Mouse (Mus musculus): Measurements from ENCODE around the gene Hrh2. TPM values are rescaled to one million over a fixed set of nuclear protein-coding genes. Genes with fewer than 3 reads are reported as not detected.

The Hrh2 gene
- polyA plus RNA-seq, 1 experiment from 2014 or later, result 0.28 TPM

DNA sequence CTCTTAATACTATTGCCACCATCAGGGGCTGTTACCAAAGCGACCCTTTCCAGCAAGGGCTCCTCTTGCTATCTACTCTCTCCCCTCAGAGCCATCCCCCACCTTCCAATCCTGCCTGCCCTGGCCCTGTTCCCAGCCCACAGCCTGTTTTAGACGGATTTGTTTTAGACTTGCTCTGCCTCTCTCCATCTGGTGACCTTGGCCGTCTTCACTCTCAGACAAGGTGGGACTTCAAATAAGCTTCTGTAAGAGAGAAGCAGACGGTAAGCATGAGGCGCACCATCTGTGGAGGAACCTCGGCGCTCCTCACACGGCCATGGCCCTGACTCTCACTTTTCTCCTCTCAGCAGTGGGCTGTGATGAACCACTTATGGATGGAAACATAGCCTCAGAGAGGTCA, 10.5 kb downstream of the Hrh2 start:
- 62% methylated on average over 8 of the region's 8 CpGs for WGBS
- H3K27ac ChIP-seq (ENCODE audit: low read length), result no peak overlapping the region
- H3K4me1 ChIP-seq (ENCODE audit: control insufficient read depth, insufficient read depth, low read length), result no peaks in the 10 kb centered on the region
- no peaks in the 10 kb centered on the region for H3K9me3 ChIP-seq (replicated peaks; ENCODE audit: control insufficient read depth, low read length)
- no peak overlapping the region for H3K4me2 ChIP-seq (ENCODE audit: low read depth, low read length)
- H3K36me3 ChIP-seq (ENCODE audit: control insufficient read depth, insufficient read depth, low read length), result no peaks in the 10 kb centered on the region
- no peak overlapping the region for H3K9ac ChIP-seq (ENCODE audit: low read length)
- ATAC-seq (ENCODE audit: insufficient read depth, low FRiP score), result no peak
- H3K27me3 ChIP-seq (ENCODE audit: control insufficient read depth, insufficient read depth, low read length), result no peaks in the 10 kb centered on the region
- no peak overlapping the region for H3K4me3 ChIP-seq (replicated peaks; ENCODE audit: low read length)

DNA sequence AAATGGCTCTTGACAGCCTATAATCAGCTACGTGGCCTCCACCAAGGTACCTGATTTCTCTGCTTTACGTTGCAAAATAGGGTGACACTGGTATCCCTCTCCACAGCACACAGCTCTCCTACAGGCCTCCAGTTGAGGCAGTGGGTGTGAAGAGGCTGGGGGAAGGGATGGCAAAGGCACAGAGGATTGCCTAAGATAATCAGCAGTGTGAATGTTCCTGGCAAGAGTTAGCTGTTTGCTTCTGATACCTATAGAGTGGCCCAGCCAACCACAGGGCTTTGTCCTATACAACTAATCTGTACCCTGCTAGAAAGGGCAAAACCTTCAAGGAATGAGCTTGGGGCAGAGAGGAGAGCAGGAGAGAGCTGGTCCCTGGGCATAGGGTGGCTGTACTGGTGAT, 11.5 kb downstream of the Hrh2 start:
- H3K4me3 ChIP-seq (replicated peaks; ENCODE audit: low read length), result no peak overlapping the region
- no peaks in the 10 kb centered on the region for H3K4me1 ChIP-seq (ENCODE audit: control insufficient read depth, insufficient read depth, low read length)
- no peak overlapping the region for H3K9ac ChIP-seq (ENCODE audit: low read length)
- H3K4me2 ChIP-seq (ENCODE audit: low read depth, low read length), result no peak overlapping the region
- H3K9me3 ChIP-seq (replicated peaks; ENCODE audit: control insufficient read depth, low read length), result no peaks in the 10 kb centered on the region
- ATAC-seq (ENCODE audit: insufficient read depth, low FRiP score), result no peak
- no peaks in the 10 kb centered on the region for H3K27me3 ChIP-seq (ENCODE audit: control insufficient read depth, insufficient read depth, low read length)
- H3K27ac ChIP-seq (ENCODE audit: low read length), result no peak overlapping the region
- 72% methylated on average over 2 of the region's 2 CpGs for WGBS
- no peaks in the 10 kb centered on the region for H3K36me3 ChIP-seq (ENCODE audit: control insufficient read depth, insufficient read depth, low read length)

DNA sequence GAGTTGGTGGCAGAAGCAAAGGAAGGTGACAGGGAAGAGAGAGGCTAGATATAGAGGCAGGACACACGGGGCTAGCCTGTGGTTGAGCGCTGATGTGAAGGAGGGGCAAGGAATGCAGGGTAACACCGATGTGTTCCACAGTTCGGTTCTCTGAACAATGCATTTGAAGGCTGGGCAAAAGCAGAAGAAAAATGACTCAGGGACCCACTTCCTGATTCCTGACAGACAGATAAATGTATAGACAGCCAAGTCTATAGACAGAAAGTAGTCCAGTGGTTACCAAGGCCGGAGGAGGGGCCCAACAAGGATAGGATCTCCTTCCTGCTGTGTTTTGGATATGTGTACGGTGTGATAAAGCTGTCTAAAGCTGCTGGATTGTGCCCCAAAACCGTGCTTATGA, 13.3 kb downstream of the Hrh2 start:
- no peaks in the 10 kb centered on the region for H3K36me3 ChIP-seq (ENCODE audit: control insufficient read depth, insufficient read depth, low read length)
- no peak for ATAC-seq (ENCODE audit: insufficient read depth, low FRiP score)
- no peaks in the 10 kb centered on the region for H3K4me1 ChIP-seq (ENCODE audit: control insufficient read depth, insufficient read depth, low read length)
- no peak overlapping the region for H3K9ac ChIP-seq (ENCODE audit: low read length)
- WGBS, result 75% methylated on average over 7 of the region's 7 CpGs
- no peak overlapping the region for H3K4me3 ChIP-seq (replicated peaks; ENCODE audit: low read length)
- no peaks in the 10 kb centered on the region for H3K27me3 ChIP-seq (ENCODE audit: control insufficient read depth, insufficient read depth, low read length)
- no peak overlapping the region for H3K27ac ChIP-seq (ENCODE audit: low read length)
- H3K9me3 ChIP-seq (replicated peaks; ENCODE audit: control insufficient read depth, low read length), result no peaks in the 10 kb centered on the region
- H3K4me2 ChIP-seq (ENCODE audit: low read depth, low read length), result no peak overlapping the region

DNA sequence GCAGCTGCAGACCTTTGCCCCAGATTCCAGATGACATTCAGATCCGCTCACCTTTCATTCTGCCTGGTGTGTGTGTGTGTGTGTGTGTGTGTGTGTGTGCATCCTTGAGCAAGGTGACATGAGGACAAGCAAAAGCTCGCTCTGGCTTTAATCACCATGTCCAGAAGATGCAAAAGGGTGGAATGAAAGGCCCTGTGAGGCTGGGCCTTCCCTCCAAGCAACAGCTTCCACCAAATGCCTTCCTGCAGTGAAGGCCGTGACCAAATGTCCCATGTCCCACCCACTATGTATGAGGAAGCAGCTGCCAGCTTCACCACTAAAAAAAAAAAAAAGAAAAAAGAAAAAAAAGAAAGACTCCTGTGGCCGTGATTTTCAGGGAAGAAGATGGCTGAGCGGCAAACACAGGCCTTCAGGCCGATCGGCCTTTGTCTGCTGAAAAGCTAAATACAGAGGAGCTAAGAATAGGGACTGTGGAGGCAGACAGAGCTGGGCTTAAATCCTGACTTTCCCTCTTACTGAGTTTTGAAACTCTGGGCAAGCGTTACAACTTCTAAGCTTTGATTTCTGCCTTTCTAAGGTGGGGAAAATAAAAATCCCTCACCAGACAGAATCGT, 14.3 kb downstream of the Hrh2 start:
- no peaks in the 10 kb centered on the region for H3K4me1 ChIP-seq (ENCODE audit: control insufficient read depth, insufficient read depth, low read length)
- no peaks in the 10 kb centered on the region for H3K36me3 ChIP-seq (ENCODE audit: control insufficient read depth, insufficient read depth, low read length)
- 69% methylated on average over 9 of the region's 9 CpGs for WGBS
- no peak overlapping the region for H3K4me3 ChIP-seq (replicated peaks; ENCODE audit: low read length)
- no peak overlapping the region for H3K9ac ChIP-seq (ENCODE audit: low read length)
- no peaks in the 10 kb centered on the region for H3K9me3 ChIP-seq (replicated peaks; ENCODE audit: control insufficient read depth, low read length)
- H3K27ac ChIP-seq (ENCODE audit: low read length), result no peak overlapping the region
- no peaks in the 10 kb centered on the region for H3K27me3 ChIP-seq (ENCODE audit: control insufficient read depth, insufficient read depth, low read length)
- H3K4me2 ChIP-seq (ENCODE audit: low read depth, low read length), result no peak overlapping the region
- no peak for ATAC-seq (ENCODE audit: insufficient read depth, low FRiP score)

DNA sequence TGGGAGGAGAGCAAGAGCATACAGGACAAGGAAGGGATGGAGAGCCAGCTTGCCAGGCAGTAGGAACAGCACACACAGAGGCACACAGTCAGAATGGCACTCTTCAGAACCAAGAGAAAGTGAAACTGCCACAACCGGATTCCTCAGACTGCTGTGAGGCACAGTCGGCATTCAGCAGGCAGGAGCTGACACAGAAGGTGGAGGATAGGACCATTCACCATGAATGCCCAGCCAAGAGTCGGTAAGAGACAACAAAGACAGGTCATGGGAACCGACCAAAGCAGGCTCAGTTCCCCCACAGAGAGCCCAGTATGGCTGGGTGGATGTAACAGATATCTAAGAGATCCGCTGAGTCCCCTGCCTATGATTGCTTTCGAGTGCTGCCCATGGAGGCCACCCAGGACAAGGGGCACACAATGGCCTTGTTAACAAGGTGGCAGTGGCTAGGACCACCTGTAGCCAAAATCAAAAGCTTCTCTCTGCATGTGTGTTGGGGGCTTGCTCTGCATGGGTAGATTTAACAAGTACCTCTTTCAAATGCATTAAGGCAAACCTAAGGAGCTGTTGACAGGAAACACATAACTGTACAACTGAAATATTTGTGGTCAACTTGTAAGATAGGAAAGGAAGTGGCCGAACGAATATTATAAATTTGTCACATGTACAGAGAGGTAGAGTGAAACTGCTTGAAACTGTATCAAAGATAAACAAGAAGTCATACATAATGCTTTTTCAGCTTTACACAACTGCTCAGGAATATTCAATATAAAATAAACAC, 17.7 kb downstream of the Hrh2 start:
- no peak for ATAC-seq (ENCODE audit: insufficient read depth, low FRiP score)
- Histone ChIP-seq H3K4me1 (ENCODE audit: control insufficient read depth, insufficient read depth, low read length) (no peaks in the 10 kb centered on the region), H3K9me3 (replicated peaks; ENCODE audit: control insufficient read depth, low read length) (no peaks in the 10 kb centered on the region), H3K27ac (ENCODE audit: low read length) (no peak overlapping the region), H3K4me2 (ENCODE audit: low read depth, low read length) (no peak overlapping the region), H3K36me3 (ENCODE audit: control insufficient read depth, insufficient read depth, low read length) (no peaks in the 10 kb centered on the region), H3K4me3 (replicated peaks; ENCODE audit: low read length) (no peak overlapping the region), H3K9ac (ENCODE audit: low read length) (no peak overlapping the region), H3K27me3 (ENCODE audit: control insufficient read depth, insufficient read depth, low read length) (no peaks in the 10 kb centered on the region)
- WGBS, result 57% methylated on average over 8 of the region's 8 CpGs

DNA sequence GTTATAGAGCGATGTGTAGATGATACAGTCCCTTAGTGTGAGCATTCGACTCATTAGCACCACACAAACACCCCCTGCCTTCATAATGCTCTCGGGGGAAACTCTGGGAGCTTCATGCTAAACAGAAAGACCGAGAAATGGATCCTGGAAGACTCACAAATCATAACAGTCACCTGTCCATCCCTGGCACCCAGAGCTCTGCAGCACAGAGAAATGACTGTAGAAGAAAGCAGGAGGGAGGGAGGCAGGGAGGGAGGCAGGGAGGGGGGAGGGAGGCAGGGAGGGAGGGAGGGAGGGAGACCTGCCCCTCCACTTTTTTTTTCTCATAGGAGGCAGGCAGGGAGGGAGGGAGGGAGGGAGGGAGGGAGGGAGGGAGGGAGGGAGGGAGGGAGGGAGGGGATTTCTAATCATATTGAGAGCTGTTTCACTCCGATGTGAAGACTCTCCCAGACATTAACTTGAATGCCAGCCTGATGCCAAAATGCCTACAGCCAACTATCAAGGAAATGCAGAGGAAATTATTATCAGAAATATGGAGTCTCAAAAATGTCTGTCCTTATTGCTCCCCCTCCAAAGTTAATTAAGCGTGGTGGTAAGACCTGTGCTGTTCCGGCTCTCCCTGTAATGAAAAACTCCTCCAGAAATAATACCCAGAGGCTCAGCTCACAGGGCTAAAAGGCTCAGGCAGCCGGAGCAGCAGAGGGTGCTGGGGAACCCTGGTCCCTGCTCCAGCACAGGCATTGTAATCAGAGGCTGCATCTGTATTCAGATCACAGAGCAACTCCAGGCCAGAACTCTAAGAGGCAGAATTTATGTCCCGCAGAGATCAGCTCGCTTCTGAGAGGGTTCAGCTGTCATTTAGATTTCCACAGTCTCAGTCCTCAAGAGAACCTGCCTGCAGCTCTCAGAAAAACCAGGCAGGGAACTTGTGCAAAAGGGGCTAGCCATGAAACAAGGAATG, 19.9 kb downstream of the Hrh2 start:
- no peak for ATAC-seq (ENCODE audit: insufficient read depth, low FRiP score)
- Histone ChIP-seq H3K27ac (ENCODE audit: low read length) (no peak overlapping the region), H3K27me3 (ENCODE audit: control insufficient read depth, insufficient read depth, low read length) (no peaks in the 10 kb centered on the region), H3K4me3 (replicated peaks; ENCODE audit: low read length) (no peak overlapping the region), H3K9ac (ENCODE audit: low read length) (no peak overlapping the region), H3K36me3 (ENCODE audit: control insufficient read depth, insufficient read depth, low read length) (no peaks in the 10 kb centered on the region), H3K9me3 (replicated peaks; ENCODE audit: control insufficient read depth, low read length) (no peaks in the 10 kb centered on the region), H3K4me2 (ENCODE audit: low read depth, low read length) (no peak overlapping the region), H3K4me1 (ENCODE audit: control insufficient read depth, insufficient read depth, low read length) (no peaks in the 10 kb centered on the region)
- 45% methylated on average over 10 of the region's 10 CpGs for WGBS

DNA sequence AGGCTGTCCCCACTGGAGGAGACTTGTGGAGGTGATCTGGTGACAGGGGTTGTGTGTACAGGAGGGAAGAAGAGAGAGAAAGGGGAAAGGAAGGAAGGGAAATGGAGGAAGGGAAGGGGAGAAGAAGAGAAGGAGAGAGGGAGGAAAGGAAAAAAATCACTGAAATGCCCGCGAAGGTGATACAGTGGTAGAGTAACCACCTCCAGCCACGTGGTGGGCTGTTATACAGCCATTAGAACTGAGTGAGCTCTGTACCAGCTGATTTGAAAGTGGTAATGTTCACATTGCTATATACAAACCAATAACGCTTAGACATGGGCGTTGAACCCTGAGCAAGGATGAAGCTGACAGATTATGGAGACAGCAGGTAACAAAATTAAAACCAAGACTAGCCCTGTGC, 20.6 kb downstream of the Hrh2 start:
- H3K27ac ChIP-seq (ENCODE audit: low read length), result no peak overlapping the region
- H3K9ac ChIP-seq (ENCODE audit: low read length), result no peak overlapping the region
- no peak for ATAC-seq (ENCODE audit: insufficient read depth, low FRiP score)
- no peaks in the 10 kb centered on the region for H3K27me3 ChIP-seq (ENCODE audit: control insufficient read depth, insufficient read depth, low read length)
- 59% methylated on average over 5 of the region's 5 CpGs for WGBS
- no peaks in the 10 kb centered on the region for H3K9me3 ChIP-seq (replicated peaks; ENCODE audit: control insufficient read depth, low read length)
- no peak overlapping the region for H3K4me3 ChIP-seq (replicated peaks; ENCODE audit: low read length)
- no peaks in the 10 kb centered on the region for H3K36me3 ChIP-seq (ENCODE audit: control insufficient read depth, insufficient read depth, low read length)
- no peak overlapping the region for H3K4me2 ChIP-seq (ENCODE audit: low read depth, low read length)
- no peaks in the 10 kb centered on the region for H3K4me1 ChIP-seq (ENCODE audit: control insufficient read depth, insufficient read depth, low read length)

DNA sequence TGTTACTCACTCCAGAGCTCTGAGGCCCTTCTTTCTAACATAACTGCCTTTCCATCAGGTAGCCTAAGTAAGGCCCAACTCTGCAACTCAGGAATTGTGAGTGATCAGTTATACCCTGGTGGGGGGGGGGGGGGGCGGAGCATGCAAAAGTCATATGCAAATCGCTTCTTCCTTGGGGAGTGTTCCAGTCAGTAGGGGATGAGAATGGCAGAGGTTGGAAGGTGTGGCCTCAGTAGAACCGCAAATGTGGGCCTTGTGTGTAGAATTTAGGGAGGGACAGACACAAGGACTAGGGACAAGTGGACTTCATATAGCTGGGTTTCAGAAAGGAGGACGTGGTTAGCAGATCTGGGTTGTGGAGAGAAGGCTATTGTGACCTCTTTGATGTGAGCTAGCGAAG, 23.3 kb downstream of the Hrh2 start:
- Histone ChIP-seq H3K4me1 (ENCODE audit: control insufficient read depth, insufficient read depth, low read length) (no peaks in the 10 kb centered on the region), H3K36me3 (ENCODE audit: control insufficient read depth, insufficient read depth, low read length) (no peaks in the 10 kb centered on the region), H3K27ac (ENCODE audit: low read length) (no peak overlapping the region), H3K4me3 (replicated peaks; ENCODE audit: low read length) (no peak overlapping the region), H3K9me3 (replicated peaks; ENCODE audit: control insufficient read depth, low read length) (no peaks in the 10 kb centered on the region), H3K4me2 (ENCODE audit: low read depth, low read length) (no peak overlapping the region), H3K27me3 (ENCODE audit: control insufficient read depth, insufficient read depth, low read length) (no peaks in the 10 kb centered on the region), H3K9ac (ENCODE audit: low read length) (no peak overlapping the region)
- no peak for ATAC-seq (ENCODE audit: insufficient read depth, low FRiP score)
- 63% methylated on average over 5 of the region's 5 CpGs for WGBS

DNA sequence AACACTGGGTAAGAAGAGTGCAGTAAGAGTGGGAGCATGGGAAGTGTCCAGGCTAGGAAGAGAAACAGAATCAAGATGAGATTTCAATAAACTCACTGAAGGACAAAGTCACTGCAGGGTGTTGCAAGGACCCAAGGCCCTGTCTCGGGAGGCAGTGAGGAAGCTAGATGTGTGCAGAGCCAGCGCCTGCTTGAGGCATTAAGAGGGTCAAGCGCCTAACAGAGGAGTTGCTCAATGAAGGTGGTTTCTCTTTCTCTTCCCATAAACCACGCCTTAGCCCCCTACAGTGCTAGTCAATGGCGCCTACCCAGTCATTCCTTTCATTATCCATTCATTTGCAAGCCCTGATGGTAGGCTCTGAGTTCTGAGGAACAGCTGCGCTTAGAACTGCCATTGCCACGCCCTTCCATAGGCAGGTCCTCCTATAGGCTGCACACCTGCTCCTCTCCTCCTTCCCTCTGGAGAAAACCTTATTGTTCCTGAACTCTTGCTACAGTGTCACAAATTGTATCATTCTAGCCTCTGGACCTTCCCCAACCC, 23.9 kb downstream of the Hrh2 start:
- 42% methylated on average over 7 of the region's 7 CpGs for whole genome bisulfite sequencing
- Histone ChIP-seq H3K27ac (ENCODE audit: low read length) (no peak overlapping the region), H3K27me3 (ENCODE audit: control insufficient read depth, insufficient read depth, low read length) (no peaks in the 10 kb centered on the region), H3K4me1 (ENCODE audit: control insufficient read depth, insufficient read depth, low read length) (no peaks in the 10 kb centered on the region), H3K9me3 (replicated peaks; ENCODE audit: control insufficient read depth, low read length) (no peaks in the 10 kb centered on the region), H3K4me2 (ENCODE audit: low read depth, low read length) (no peak overlapping the region), H3K9ac (ENCODE audit: low read length) (no peak overlapping the region), H3K36me3 (ENCODE audit: control insufficient read depth, insufficient read depth, low read length) (no peaks in the 10 kb centered on the region), H3K4me3 (replicated peaks; ENCODE audit: low read length) (no peak overlapping the region)
- no peak for ATAC-seq (ENCODE audit: insufficient read depth, low FRiP score)

Data from stomach, embryonic 16.5 days (tissue).